Mouse (Mus musculus): ENCODE measurements around the gene Lbhd1. TPM values are rescaled to one million over a fixed set of nuclear protein-coding genes. Genes with fewer than 3 reads are reported as not detected.

Gene Lbhd1
- polyA plus RNA-seq, 1 experiment from 2014 or later = 82.3 TPM

- Histone ChIP-seq H3K27me3 (no peaks in the 10 kb centered on the region), H3K27ac (no peak overlapping the region), H3K36me3 (peaks cover 50% of the 10 kb centered on the region), H3K9ac (no peak overlapping the region), H3K4me1 (peaks cover 28% of the 10 kb centered on the region), H3K9me3 (replicated peaks) (no peaks in the 10 kb centered on the region), H3K4me3 (replicated peaks) (no peak overlapping the region), H3K4me2 (no peak overlapping the region)
- ATAC-seq (replicated peaks; ENCODE audit: low FRiP score) = no peak
- 85% methylated on average over 2 of the region's 2 CpGs for WGBS
Observed at GRCm38 (mm10) chr19:8926766-8927165, 43.2 kb downstream of the Lbhd1 start.

- H3K27me3 ChIP-seq = no peaks in the 10 kb centered on the region
- no peak overlapping the region for H3K4me3 ChIP-seq (replicated peaks)
- H3K27ac ChIP-seq = peak overlapping the region; percentile 90
- H3K4me1 ChIP-seq = peaks cover 26% of the 10 kb centered on the region
- WGBS = 86% methylated on average over 12 of the region's 12 CpGs
- H3K9me3 ChIP-seq (replicated peaks) = no peaks in the 10 kb centered on the region
- no peak for ATAC-seq (replicated peaks; ENCODE audit: low FRiP score)
- H3K4me2 ChIP-seq = no peak overlapping the region
- H3K9ac ChIP-seq = no peak overlapping the region
- peaks cover 52% of the 10 kb centered on the region for H3K36me3 ChIP-seq
Observed at GRCm38 (mm10) chr19:8927891-8928525, 44.5 kb downstream of the Lbhd1 start.

GRCm38 (mm10) chr19:8928689-8929223 is 45.2 kb downstream of the Lbhd1 start:
- H3K4me1 ChIP-seq = peaks cover 26% of the 10 kb centered on the region
- H3K36me3 ChIP-seq = peaks cover 52% of the 10 kb centered on the region
- peak; percentile 26; the same call in 1 of the 2 replicates for ATAC-seq (replicated peaks; ENCODE audit: low FRiP score)

GRCm38 (mm10) chr19:8929224-8930088 is 45.9 kb downstream of the Lbhd1 start, which contains the start of the genes Rom1 and Eml3:
TSS of gene Rom1 (minus strand) at chr19:8929356.
TSS of gene Eml3 (plus strand) at chr19:8929552.
- Histone ChIP-seq H3K4me1 (peaks cover 26% of the 10 kb centered on the region), H3K27me3 (no peaks in the 10 kb centered on the region), H3K36me3 (peaks cover 56% of the 10 kb centered on the region), H3K4me2 (peak within 1 kb of the TSS; percentile 78), H3K9me3 (replicated peaks) (no peaks in the 10 kb centered on the region), H3K27ac (peak within 1 kb of the TSS; percentile 90), H3K4me3 (replicated peaks) (peak within 1 kb of the TSS; percentile 81), H3K9ac (peak within 1 kb of the TSS; percentile 78)
- WGBS = under 1% methylated on average over 66 of the region's 74 CpGs
- peak; percentile 87 for ATAC-seq (replicated peaks; ENCODE audit: low FRiP score)

More at GRCm38 (mm10) chr19:8928689-8929223, 45.2 kb downstream of the Lbhd1 start:
- no peaks in the 10 kb centered on the region for H3K9me3 ChIP-seq (replicated peaks)
- H3K27ac ChIP-seq = peak overlapping the region; percentile 90
- H3K4me3 ChIP-seq (replicated peaks) = peak overlapping the region; percentile 81
- peak overlapping the region; percentile 78 for H3K4me2 ChIP-seq
- whole genome bisulfite sequencing = 24% methylated on average over 16 of the region's 16 CpGs
- H3K27me3 ChIP-seq = no peaks in the 10 kb centered on the region
- H3K9ac ChIP-seq = peak overlapping the region; percentile 78

GRCm38 (mm10) chr19:8930117-8930516 is 46.6 kb downstream of the Lbhd1 start:
- Histone ChIP-seq H3K4me1 (peaks cover 26% of the 10 kb centered on the region), H3K4me2 (peak overlapping the region; percentile 78), H3K27ac (peak overlapping the region; percentile 90; the same call in 1 of the 2 replicates), H3K4me3 (replicated peaks) (peak overlapping the region; percentile 81), H3K9me3 (replicated peaks) (no peaks in the 10 kb centered on the region), H3K9ac (peak overlapping the region; percentile 78), H3K27me3 (no peaks in the 10 kb centered on the region), H3K36me3 (peaks cover 63% of the 10 kb centered on the region)
- no peak for ATAC-seq (replicated peaks; ENCODE audit: low FRiP score)
- WGBS = 6% methylated on average over 11 of the region's 11 CpGs

GRCm38 (mm10) chr19:8930771-8931170 is 47.2 kb downstream of the Lbhd1 start:
- Histone ChIP-seq H3K4me1 (peaks cover 26% of the 10 kb centered on the region), H3K27ac (no peak overlapping the region), H3K4me3 (replicated peaks) (peak overlapping the region; percentile 81), H3K27me3 (no peaks in the 10 kb centered on the region), H3K4me2 (peak overlapping the region; percentile 78), H3K9me3 (replicated peaks) (no peaks in the 10 kb centered on the region), H3K9ac (peak overlapping the region; percentile 78), H3K36me3 (peaks cover 63% of the 10 kb centered on the region)
- ATAC-seq (replicated peaks; ENCODE audit: low FRiP score) = no peak
- 77% methylated on average over 7 of the region's 7 CpGs for WGBS

- Histone ChIP-seq H3K4me3 (replicated peaks) (no peak overlapping the region), H3K27ac (no peak overlapping the region), H3K9ac (no peak overlapping the region), H3K27me3 (no peaks in the 10 kb centered on the region), H3K4me1 (peaks cover 16% of the 10 kb centered on the region), H3K4me2 (no peak overlapping the region), H3K9me3 (replicated peaks) (no peaks in the 10 kb centered on the region), H3K36me3 (peaks cover 72% of the 10 kb centered on the region)
- 90% methylated on average over 2 of the region's 2 CpGs for whole genome bisulfite sequencing
- no peak for ATAC-seq (replicated peaks; ENCODE audit: low FRiP score)
Observed at GRCm38 (mm10) chr19:8936736-8937135, 53.2 kb downstream of the Lbhd1 start.

GRCm38 (mm10) chr19:8940526-8941133 is 57.1 kb downstream of the Lbhd1 start:
- Histone ChIP-seq H3K27ac (peak overlapping the region; percentile 99), H3K27me3 (no peaks in the 10 kb centered on the region), H3K9ac (peak overlapping the region; percentile 96), H3K36me3 (peaks cover 63% of the 10 kb centered on the region), H3K4me3 (replicated peaks) (peak overlapping the region; percentile 63), H3K4me2 (peak overlapping the region; percentile 72), H3K4me1 (peaks cover 44% of the 10 kb centered on the region), H3K9me3 (replicated peaks) (no peaks in the 10 kb centered on the region)
- WGBS = 75% methylated on average over 15 of the region's 15 CpGs
- ATAC-seq (replicated peaks; ENCODE audit: low FRiP score) = no peak

GRCm38 (mm10) chr19:8941136-8941514 is 57.6 kb downstream of the Lbhd1 start:
- Histone ChIP-seq H3K4me1 (peaks cover 45% of the 10 kb centered on the region), H3K9me3 (replicated peaks) (no peaks in the 10 kb centered on the region), H3K27ac (peak overlapping the region; percentile 99), H3K27me3 (no peaks in the 10 kb centered on the region), H3K4me2 (peak overlapping the region; percentile 72), H3K9ac (peak overlapping the region; percentile 96), H3K36me3 (peaks cover 63% of the 10 kb centered on the region), H3K4me3 (replicated peaks) (peak overlapping the region; percentile 63)
- ATAC-seq (replicated peaks; ENCODE audit: low FRiP score) = peak; percentile 22
- 25% methylated on average over 10 of the region's 10 CpGs for WGBS

- Histone ChIP-seq H3K4me3 (replicated peaks) (peak within 1 kb of the TSS; percentile 63), H3K4me2 (peak within 1 kb of the TSS; percentile 72), H3K27ac (peak within 1 kb of the TSS; percentile 99), H3K4me1 (peaks cover 45% of the 10 kb centered on the region), H3K9me3 (replicated peaks) (no peaks in the 10 kb centered on the region), H3K36me3 (peaks cover 63% of the 10 kb centered on the region), H3K9ac (peak within 1 kb of the TSS; percentile 96), H3K27me3 (no peaks in the 10 kb centered on the region)
- ATAC-seq (replicated peaks; ENCODE audit: low FRiP score) = peak; percentile 94
- WGBS = under 1% methylated on average over 64 of the region's 64 CpGs
Observed at GRCm38 (mm10) chr19:8941515-8942217, 58.1 kb downstream of the Lbhd1 start, which contains the start of gene Mta2. TSS of gene Mta2 (plus strand) at chr19:8941875.
